Mouse (Mus musculus): ENCODE data around the gene a.

- no peak for TF ChIP-seq USF1 (IDR thresholded peaks at IDR 0.05; ENCODE audit: low read depth)
- TF ChIP-seq CTCF (IDR thresholded peaks at IDR 0.05; ENCODE audit: control insufficient read depth, insufficient read depth, insufficient read length), result no peak
- no peak for TF ChIP-seq CEBPB (IDR thresholded peaks at IDR 0.05; ENCODE audit: low read depth)
- no peak for TF ChIP-seq MAX (IDR thresholded peaks at IDR 0.05)
Measured at GRCm38 (mm10) chr2:154950601-154951000, 159.4 kb downstream of the a start.
